Mouse (Mus musculus) liver, adult (tissue): ENCODE results near the gene Eif1b.

Source experiments
- GATA4 ChIP-seq: IDR thresholded peaks from 2 replicates; pipeline ENCODE4 v1.6.1; 2014; ENCODE audit warnings: mild to moderate bottlenecking, low read length; ENCODE audit not compliant: insufficient replicate concordance

Eif1b gene

GRCm38 (mm10) chr9:120492010-120492399 is at the start of gene Eif1b:
Eif1b (plus strand) TSS chr9:120492232.
- TF ChIP-seq GATA4 = no peak

- no peak for TF ChIP-seq GATA4
Measured at GRCm38 (mm10) chr9:120444642-120445041, 47.4 kb upstream of the Eif1b start.

- TF ChIP-seq GATA4 = no peak
Measured at GRCm38 (mm10) chr9:120449696-120450329, 42.2 kb upstream of the Eif1b start.

GRCm38 (mm10) chr9:120455768-120456655 is 36.0 kb upstream of the Eif1b start:
- TF ChIP-seq GATA4 = no peak

GRCm38 (mm10) chr9:120470431-120470830 is 21.6 kb upstream of the Eif1b start:
- no peak for TF ChIP-seq GATA4

GRCm38 (mm10) chr9:120481644-120482043 is 10.4 kb upstream of the Eif1b start:
- no peak for TF ChIP-seq GATA4

GRCm38 (mm10) chr9:120482382-120482781 is 9.7 kb upstream of the Eif1b start:
- TF ChIP-seq GATA4 = no peak

- TF ChIP-seq GATA4 = no peak
Measured at GRCm38 (mm10) chr9:120483101-120483500, 8.9 kb upstream of the Eif1b start.

- no peak for TF ChIP-seq GATA4
Measured at GRCm38 (mm10) chr9:120487076-120487475, 5.0 kb upstream of the Eif1b start.

- TF ChIP-seq GATA4 = no peak
Measured at GRCm38 (mm10) chr9:120491509-120491908, 523 bp upstream of the Eif1b start.

- no peak for TF ChIP-seq GATA4
Measured at GRCm38 (mm10) chr9:120492400-120493351, 644 bp downstream of the Eif1b start.

GRCm38 (mm10) chr9:120493781-120494180 is 1.7 kb downstream of the Eif1b start:
- TF ChIP-seq GATA4 = no peak

- no peak for TF ChIP-seq GATA4
Measured at GRCm38 (mm10) chr9:120496691-120497090, 4.7 kb downstream of the Eif1b start.

GRCm38 (mm10) chr9:120497983-120498382 is 6.0 kb downstream of the Eif1b start:
- no peak for TF ChIP-seq GATA4

GRCm38 (mm10) chr9:120501191-120501902 is 9.3 kb downstream of the Eif1b start:
- no peak for TF ChIP-seq GATA4
